Mouse (Mus musculus) spleen, postnatal 36 days (tissue): ENCODE data around the gene Syn3.
"Not testable (repeated sequence)": the region's sequence is repeated elsewhere in the genome, so short reads cannot be mapped to it uniquely, and the experiment has no call there.

Experiments
- DNase-seq, 2 experiments: peaks; one replicate each; pipeline ENCODE4 v3.0.0; 2022; ENCODE audit warnings: low spot score in 2 of 2, mixed read lengths in 1 of 2

The Syn3 gene

GRCm38 (mm10) chr10:86468612-86469546, 29.8 kb downstream of the Syn3 start:
- DNase-seq, result peak in 1 of 2 experiments; percentile 3

- DNase-seq, result peak; percentile 8
These were observed 35.0 kb downstream of the Syn3 start for GRCm38 (mm10) chr10:86463538-86464199.

GRCm38 (mm10) chr10:86459643-86460042, 39.1 kb downstream of the Syn3 start:
- DNase-seq, result no peak

DNA sequence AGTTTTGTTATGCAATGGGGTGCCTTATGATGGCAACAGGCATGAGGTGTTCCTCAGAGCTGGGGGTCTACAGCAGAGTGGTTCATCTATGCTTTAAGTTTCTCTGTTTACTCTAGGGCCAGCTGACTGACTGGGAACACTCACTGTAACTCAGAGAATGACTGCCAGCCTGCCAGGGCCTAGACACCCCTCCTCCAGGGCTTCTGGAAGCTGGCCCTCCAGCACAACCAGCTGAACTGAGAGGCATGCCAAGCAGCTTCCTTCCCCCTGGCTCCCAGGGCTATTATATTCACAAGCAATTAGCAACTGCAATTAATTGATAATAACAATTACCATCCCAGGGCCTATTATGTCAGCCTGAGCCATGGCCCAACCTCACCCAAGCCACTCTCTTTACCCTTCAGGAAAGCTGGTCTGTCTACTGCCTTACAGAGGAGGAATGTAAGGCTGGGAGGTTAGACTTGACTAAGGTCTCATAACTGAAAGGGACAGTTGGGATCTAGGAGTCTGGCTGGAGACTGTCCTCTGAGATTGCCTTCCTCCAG, 41.0 kb downstream of the Syn3 start:
- DNase-seq, result no peak

DNA sequence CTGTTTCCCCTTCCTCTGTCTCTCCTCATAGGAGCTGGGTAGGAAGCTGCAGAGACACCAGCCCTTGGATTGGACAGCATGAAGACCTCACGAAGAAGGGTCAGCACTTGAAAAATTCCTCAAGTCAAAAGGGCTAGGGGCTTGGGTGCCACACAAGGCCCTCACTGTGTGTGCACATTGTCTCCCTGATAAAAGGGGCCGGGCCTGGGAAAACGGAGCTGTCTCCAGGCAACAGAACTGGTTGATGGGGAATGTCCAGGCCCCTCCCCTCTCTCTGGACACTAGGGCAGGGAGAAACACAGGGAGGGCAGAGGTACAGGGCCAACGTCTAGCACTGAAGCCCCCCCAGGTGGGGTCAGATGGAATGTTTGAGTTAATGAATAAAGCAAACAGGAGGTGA, 41.5 kb downstream of the Syn3 start:
- no peak for DNase-seq

GRCm38 (mm10) chr10:86455296-86456055, 43.2 kb downstream of the Syn3 start:
- no peak for DNase-seq

DNA sequence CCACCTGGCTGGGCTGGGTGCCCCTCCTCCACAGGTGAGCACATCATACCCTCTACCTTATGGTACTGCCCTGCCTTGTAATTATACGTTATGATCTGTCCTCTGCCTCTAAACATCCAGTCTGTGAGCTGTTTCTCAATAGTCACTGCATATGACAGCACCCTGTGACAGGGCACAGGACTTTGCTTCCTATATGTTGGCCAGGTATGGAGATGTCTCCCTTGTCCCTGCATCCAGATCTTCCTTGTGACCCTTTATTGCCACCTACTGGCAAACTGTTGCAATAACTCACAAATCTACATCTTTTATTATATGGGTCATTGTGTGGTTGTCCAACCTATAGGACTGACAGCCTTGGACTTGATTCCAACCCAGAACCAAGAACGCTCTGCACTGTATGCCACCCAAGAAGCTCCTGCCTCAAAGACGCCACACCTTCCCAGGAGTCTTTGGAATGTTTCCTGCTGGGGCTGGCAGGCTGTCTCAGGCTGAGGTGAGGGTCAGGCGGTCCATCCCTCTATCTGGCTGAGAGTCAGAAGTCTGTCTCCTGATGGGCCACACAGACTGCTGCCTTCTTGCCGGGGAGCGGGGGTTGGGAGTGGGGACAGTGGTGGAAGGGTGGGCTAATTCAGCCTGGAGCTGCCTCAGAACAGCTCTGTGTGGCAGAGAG, 46.2 kb downstream of the Syn3 start:
- DNase-seq, result peak in 1 of 2 experiments; percentile 8

- DNase-seq, result no peak
These were observed 47.4 kb downstream of the Syn3 start for GRCm38 (mm10) chr10:86451294-86451693.

- no peak for DNase-seq
These were observed 52.0 kb downstream of the Syn3 start for GRCm38 (mm10) chr10:86446649-86447048.

GRCm38 (mm10) chr10:86445207-86445606, 53.5 kb downstream of the Syn3 start:
- DNase-seq, result no peak

DNA sequence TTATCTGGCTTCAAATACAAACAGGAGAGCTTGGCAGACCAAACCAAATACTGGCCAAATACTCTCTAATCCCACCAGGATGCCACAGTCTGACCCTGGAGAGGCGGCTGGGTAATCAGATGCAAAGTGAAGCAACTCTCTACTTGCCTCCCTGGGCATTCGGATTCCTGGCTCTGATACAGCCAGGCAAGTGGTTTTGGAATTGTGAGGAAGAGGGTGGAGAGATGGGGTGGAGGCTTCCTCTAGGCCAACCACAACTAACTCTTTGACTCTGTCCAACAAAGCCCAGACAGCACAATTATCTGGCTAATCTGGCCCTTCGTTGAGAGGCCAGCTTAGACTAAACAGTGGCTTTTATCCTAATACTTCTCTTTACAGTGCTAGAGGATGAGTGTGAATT, 54.0 kb downstream of the Syn3 start:
- no peak for DNase-seq

DNA sequence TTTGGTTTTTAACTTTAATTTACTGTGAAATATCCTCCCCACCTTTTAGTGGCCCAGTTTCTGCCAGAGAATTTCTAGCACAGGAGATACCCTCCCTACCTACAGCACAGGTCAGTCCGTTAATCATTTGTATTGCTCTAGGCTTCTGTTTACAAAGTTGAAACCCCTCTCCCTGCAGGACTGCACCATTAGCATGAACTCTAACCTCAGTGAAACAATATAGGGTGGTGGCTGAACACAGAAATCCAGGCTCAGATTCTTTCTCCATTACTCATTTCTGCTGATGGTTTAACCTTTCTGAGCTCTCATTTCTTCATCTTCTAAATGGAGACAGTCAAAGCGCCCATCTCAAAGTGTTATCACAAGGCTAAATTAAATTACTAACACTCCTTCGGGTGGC, 56.9 kb downstream of the Syn3 start:
- no peak for DNase-seq

- no peak for DNase-seq
These were observed 59.1 kb downstream of the Syn3 start for GRCm38 (mm10) chr10:86439640-86440039.

DNA sequence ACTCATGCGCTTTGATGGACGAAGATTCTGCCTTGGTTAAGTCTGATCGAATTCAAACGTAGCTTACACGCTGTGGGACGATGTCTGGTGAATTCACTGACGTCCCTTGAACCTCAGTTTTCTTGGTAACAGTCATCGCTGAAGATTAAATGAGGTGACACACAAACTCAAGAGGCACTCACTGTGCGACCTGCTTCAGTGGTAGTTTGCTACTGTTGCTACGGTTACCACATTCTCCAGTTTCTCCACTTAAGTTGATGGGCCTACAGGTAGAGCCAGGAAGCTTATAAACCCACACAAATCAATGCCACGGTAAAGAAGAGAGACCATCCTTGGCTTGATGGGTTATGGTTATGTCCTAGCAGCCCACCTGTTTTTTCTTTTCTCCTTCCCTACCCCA, 61.4 kb downstream of the Syn3 start:
- DNase-seq, result no peak

DNA sequence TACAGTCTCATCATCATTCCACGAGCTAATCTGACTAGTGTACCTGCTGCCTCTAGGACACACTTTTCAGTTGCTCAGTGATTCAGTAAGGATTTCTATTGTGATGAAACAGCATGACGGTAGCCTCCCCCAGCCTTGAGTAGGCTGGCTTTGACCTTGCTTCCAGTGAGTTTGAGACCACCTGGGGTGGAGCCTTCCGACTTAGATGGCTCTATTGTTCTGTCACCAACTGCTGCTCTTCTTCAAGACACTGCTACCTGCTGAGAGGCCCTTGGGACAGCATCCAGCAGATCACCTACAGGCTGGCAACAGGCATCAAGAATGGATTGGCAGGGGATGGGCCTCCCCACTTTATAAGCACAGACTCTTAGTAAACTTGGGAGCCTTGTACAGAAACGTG, 63.7 kb downstream of the Syn3 start:
- not testable (repeated sequence) for DNase-seq

- DNase-seq, result no peak
These were observed 69.0 kb downstream of the Syn3 start for GRCm38 (mm10) chr10:86429651-86430050.

DNA sequence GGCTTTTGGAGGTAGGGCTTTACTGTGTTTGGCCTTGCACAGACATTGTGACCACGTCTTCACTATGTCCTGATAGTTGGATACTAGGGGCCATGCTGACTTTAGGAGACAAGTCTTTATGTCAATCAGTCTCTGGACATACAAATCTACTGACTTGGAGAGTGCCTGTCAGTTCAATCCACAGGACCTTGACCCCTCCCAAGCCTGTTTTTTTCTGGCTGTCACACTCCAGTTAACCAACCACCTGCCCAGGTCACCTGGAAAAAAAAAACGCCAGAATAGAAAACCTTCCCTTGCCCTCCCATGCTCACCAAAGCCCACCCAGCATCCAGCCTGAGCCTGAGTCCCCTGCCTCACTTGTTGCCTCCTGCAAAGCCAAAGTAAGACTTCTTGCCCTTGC, 70.7 kb downstream of the Syn3 start:
- no peak for DNase-seq

- DNase-seq, result peak; percentile 1 to 2
These were observed 72.8 kb downstream of the Syn3 start for GRCm38 (mm10) chr10:86425690-86426530.

- DNase-seq, result no peak
These were observed 76.8 kb downstream of the Syn3 start for GRCm38 (mm10) chr10:86421731-86422370.

- DNase-seq, result no peak
These were observed 79.8 kb downstream of the Syn3 start for GRCm38 (mm10) chr10:86418931-86419330.
